Mouse (Mus musculus) small intestine, adult 2 months (tissue): ENCODE measurements at regions not wholly inside any gene's neighbourhood (a gene's known extent, or its start where the extent isn't known, plus 50 kb on each side); places are given as distances from the start of the nearest gene placed in this dataset.

Experiments used
- H3K27ac ChIP-seq: fragments of 200-500 bp; 2 replicates; pipeline ENCODE4 v1.5.1; 2012; ENCODE audit warnings: low read depth, low read length, control low read depth, inconsistent platforms; ENCODE audit not compliant: insufficient read depth
- H3K27me3 ChIP-seq: fragments of 200-500 bp; 2 replicates; pipeline ENCODE4 v1.6.1; 2012; ENCODE audit warnings: mild to moderate bottlenecking, moderate library complexity, low read length, inconsistent platforms; ENCODE audit not compliant: control insufficient read depth, insufficient read depth
- H3K36me3 ChIP-seq: fragments of 200-500 bp; 2 replicates; pipeline ENCODE4 v1.6.1; 2012; ENCODE audit warnings: mild to moderate bottlenecking, low read length, control low read depth, inconsistent platforms; ENCODE audit not compliant: control insufficient read depth, insufficient read depth
- H3K4me1 ChIP-seq: fragments of 200-500 bp; 2 replicates; pipeline ENCODE4 v1.6.1; 2012; ENCODE audit warnings: low read length, inconsistent platforms, mixed read lengths; ENCODE audit not compliant: control insufficient read depth, insufficient read depth, insufficient read length
- H3K4me3 ChIP-seq: fragments of 200-500 bp; 2 replicates; pipeline ENCODE4 v1.5.1; 2012; ENCODE audit warnings: low read depth, mild to moderate bottlenecking, control low read depth, inconsistent platforms, low read length, moderate library complexity
- CTCF ChIP-seq: fragments of 200-500 bp; IDR thresholded peaks from 2 replicates; pipeline ENCODE4 v1.5.1; 2012; ENCODE audit warnings: low read depth, mild to moderate bottlenecking, control low read depth, inconsistent platforms, low read length, moderate library complexity, mixed read lengths; ENCODE audit not compliant: insufficient replicate concordance, insufficient read length; ENCODE audit errors: extremely low read depth
- POLR2A ChIP-seq: fragments of 200-500 bp; IDR thresholded peaks from 2 replicates; pipeline ENCODE4 v1.6.1; 2012; ENCODE audit warnings: low read depth, mild to moderate bottlenecking, control low read depth, inconsistent platforms, low read length, moderate library complexity
- WGBS: fragments of 180-500 bp; shearing (Covaris S2); methylation state at CpG from one replicate; pipeline ENCODE4 v1.1.7; 2018; 5-methylcytosine and 5-hydroxymethylcytosine counted together

DNA sequence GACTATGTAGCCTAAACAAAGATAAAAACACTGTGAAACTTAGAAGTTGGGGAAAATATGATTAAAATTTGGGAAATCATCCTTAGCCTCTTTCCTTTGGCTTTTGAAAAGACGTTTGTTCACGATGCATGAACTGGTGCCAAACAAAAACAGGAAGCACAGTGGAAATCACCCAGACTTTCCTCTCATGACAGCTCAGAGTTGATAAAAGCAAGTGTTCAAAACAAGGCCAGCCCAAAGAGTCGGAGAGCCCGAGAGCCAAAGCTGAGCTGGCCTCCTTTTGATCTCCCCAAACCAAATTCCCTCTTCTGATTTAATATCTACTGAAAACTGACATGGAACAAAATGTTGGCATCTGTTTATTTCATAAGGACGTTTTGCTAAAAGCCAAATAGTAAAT lies 632.1 kb upstream of the Intu start:
- H3K27me3 ChIP-seq, result no peaks in the 10 kb centered on the region
- H3K4me1 ChIP-seq, result no peaks in the 10 kb centered on the region
- H3K27ac ChIP-seq, result no peak overlapping the region
- no peak overlapping the region for H3K4me3 ChIP-seq
- no peak for TF ChIP-seq POLR2A
- no peak for TF ChIP-seq CTCF
- 58% methylated on average over 5 of the region's 5 CpGs for WGBS
- no peaks in the 10 kb centered on the region for H3K36me3 ChIP-seq

DNA sequence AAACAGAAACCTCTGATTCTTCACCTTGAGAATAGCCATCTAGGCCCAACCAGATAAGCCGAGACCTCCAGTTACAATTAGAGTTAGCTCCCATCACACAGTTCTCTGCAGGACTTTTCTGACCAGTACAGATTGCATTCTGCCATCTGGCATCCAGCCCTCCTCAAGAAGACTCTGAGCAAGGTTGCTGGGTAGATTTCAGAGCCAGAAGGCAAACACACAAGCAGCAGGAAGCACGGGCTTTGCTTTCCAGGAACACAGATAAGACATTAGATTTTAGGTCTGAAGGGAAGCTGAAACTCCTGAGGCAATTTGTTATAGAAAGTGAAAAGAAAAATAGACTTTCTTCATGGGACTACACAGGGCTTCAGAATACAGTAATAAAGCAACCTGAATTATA lies 630.9 kb upstream of the Intu start:
- Histone ChIP-seq H3K4me1 (no peaks in the 10 kb centered on the region), H3K4me3 (no peak overlapping the region), H3K27me3 (no peaks in the 10 kb centered on the region), H3K36me3 (no peaks in the 10 kb centered on the region), H3K27ac (no peak overlapping the region)
- WGBS, result 55% methylated on average over 2 of the region's 2 CpGs
- TF ChIP-seq POLR2A (no peak), CTCF (no peak)

DNA sequence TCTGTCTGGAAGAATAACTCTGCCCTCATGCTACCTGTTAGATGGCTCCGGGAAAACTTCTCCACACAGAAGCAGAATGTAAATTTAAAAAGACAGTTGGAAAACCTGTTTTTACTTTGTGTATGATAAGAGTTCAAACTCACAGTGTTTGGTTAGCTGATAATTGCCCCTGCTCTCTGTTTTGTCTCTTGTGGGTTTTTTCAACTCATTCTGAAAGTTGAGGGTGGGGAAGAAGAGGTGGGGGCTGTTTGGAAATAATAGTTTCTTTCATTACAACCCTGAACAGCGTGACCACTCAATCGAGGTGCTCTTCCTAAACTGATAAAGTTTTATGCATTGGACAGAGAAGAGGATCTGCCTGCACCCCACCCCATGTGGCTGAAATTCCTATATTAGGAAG lies 626.7 kb upstream of the Intu start:
- Histone ChIP-seq H3K36me3 (no peaks in the 10 kb centered on the region), H3K4me3 (no peak overlapping the region), H3K27me3 (no peaks in the 10 kb centered on the region), H3K27ac (no peak overlapping the region), H3K4me1 (no peaks in the 10 kb centered on the region)
- TF ChIP-seq CTCF, result no peak
- TF ChIP-seq POLR2A, result no peak
- WGBS, result 28% methylated on average over 3 of the region's 3 CpGs

DNA sequence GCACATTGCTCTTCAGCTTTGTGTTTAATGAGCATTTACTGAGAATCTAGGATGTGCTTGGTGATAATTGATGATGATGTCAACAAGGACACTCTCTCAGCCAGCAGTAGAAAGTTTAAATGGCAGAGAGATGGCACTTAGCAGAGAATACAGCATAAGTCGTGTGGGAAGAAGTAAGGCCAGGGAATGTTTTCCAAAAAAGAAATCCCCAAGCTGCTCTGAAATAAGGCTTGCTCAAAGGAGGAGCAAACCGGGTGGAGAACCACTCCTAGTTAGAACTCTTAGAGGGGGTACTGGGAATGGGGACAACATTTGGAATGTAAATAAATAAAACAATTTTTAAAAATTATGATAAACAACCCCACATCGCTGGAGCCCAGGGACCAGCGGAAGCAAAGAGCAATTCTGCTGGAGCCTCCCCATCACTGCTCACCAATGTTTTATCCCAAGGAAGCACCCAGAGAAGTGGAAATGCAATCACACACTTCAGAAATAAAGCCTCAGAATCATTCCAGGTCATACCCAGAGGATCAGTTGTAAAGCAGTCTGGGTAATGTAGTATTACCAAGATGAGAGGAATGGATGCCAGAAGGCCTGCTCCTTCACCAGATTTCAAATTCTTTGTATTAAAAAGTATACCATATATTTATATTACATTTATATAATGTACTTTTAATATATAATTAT lies 622.3 kb upstream of the Intu start:
- 79% methylated on average over 4 of the region's 4 CpGs for WGBS
- Histone ChIP-seq H3K4me1 (no peaks in the 10 kb centered on the region), H3K36me3 (no peaks in the 10 kb centered on the region), H3K4me3 (no peak overlapping the region), H3K27ac (no peak overlapping the region), H3K27me3 (no peaks in the 10 kb centered on the region)
- TF ChIP-seq CTCF (no peak), POLR2A (no peak)

DNA sequence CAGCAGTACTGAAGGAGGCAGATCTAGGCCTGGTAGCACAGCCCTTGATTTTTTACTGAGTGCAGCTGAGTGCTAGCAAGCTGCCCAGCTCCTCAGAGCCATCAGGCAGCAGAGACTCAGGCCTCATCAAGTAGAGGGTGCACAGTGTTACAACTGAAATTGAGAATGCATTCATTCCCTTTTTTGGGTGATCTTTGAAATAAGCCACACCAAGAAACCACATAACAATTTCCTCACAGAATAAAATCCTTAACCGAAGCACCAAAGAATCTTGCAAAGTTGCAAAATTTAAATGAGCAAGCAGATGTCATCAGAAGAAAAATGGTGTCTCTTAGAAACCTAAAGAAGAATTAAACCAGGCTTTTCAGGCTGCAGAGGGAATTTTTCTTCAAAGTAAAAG lies 621.4 kb upstream of the Intu start:
- Histone ChIP-seq H3K4me1 (no peaks in the 10 kb centered on the region), H3K27me3 (no peaks in the 10 kb centered on the region), H3K36me3 (no peaks in the 10 kb centered on the region), H3K4me3 (no peak overlapping the region), H3K27ac (no peak overlapping the region)
- no peak for TF ChIP-seq POLR2A
- TF ChIP-seq CTCF, result no peak
- 77% methylated on average over 1 of the region's 1 CpGs for WGBS

DNA sequence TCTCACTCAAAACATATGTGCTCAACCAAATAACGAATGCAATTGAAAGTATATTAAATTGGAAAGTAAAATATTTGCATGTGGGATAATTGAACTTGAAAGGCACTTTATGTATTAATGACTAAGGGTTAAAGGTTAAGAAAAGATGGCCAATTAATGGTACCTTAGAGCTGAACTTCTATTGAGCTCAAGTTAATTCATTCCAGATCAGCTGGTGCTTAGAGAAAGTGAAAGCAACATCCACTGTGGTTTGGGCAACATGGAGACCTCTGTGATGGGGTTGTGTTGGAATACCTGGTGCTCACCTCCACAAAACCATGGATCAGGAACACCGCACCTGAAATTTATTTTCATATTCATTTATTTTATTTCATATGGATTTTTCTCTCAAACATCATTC lies 612.5 kb upstream of the Intu start:
- H3K27me3 ChIP-seq, result no peaks in the 10 kb centered on the region
- H3K27ac ChIP-seq, result no peak overlapping the region
- TF ChIP-seq CTCF (no peak), POLR2A (no peak)
- H3K36me3 ChIP-seq, result no peaks in the 10 kb centered on the region
- no peaks in the 10 kb centered on the region for H3K4me1 ChIP-seq
- H3K4me3 ChIP-seq, result no peak overlapping the region
- 86% methylated on average over 2 of the region's 2 CpGs for WGBS

DNA sequence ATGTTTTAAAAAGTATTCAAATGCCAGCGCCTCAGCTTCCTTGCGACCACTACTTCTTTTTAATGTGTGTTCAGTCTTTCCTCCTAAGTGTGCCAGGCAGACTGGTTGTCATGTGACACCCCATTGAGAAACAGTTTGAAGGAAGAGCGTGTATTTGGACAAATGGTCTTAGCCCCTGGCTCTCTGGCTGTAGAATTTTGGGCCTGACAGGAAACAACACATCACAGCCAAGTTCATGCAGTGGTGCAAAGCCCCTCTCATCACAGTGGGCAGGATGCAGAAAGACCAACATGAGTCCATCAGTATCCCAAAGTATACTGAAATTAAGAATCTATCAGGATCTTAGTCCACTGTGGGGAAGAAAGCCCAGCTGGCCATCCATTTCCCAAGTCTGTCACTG lies 605.6 kb upstream of the Intu start:
- H3K4me3 ChIP-seq, result no peak overlapping the region
- TF ChIP-seq CTCF (no peak), POLR2A (no peak)
- WGBS, result 83% methylated on average over 3 of the region's 3 CpGs

DNA sequence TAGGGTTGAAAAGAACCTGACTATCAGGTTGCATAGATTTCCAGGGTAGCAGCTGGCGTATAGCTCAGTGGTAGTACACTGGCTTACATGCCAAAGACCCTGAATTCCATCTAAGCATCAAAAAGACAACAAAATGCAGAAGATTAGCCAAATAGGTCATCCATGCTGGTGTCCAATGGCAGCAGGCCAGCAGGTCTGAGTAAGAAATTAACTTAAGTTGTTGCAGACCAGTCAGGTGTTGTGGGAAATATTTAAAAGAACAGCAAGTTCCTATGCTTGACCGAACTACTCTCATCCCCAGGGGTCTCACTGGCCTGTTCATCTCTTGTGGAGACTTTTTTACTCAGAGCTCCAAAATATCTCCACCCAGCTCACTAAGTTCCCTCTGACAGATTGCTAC lies 602.7 kb upstream of the Intu start:
- no peak for TF ChIP-seq CTCF
- no peak for TF ChIP-seq POLR2A
- no peaks in the 10 kb centered on the region for H3K4me1 ChIP-seq
- no peaks in the 10 kb centered on the region for H3K36me3 ChIP-seq
- no peak overlapping the region for H3K27ac ChIP-seq
- WGBS, result 85% methylated on average over 2 of the region's 2 CpGs
- no peak overlapping the region for H3K4me3 ChIP-seq
- H3K27me3 ChIP-seq, result no peaks in the 10 kb centered on the region

More for the DNA sequence above, 605.6 kb upstream of the Intu start:
- Histone ChIP-seq H3K36me3 (no peaks in the 10 kb centered on the region), H3K4me1 (no peaks in the 10 kb centered on the region), H3K27me3 (no peaks in the 10 kb centered on the region), H3K27ac (no peak overlapping the region)
